Mouse (Mus musculus) heart, embryonic 11.5 days (tissue): Measurements from ENCODE around the gene Slc12a4. TPM values are rescaled to one million over a fixed set of nuclear protein-coding genes. Genes with fewer than 3 reads are reported as not detected.

Source experiments
- ATAC-seq: fragments of 200-750 bp; cut with Nextera tagmentation; replicated peaks from 2 replicates; pipeline ENCODE4 v1.8.0; 2017; ENCODE audit warnings: moderate library complexity; ENCODE audit not compliant: insufficient number of reproducible peaks, low FRiP score, low TSS enrichment
- H3K27ac ChIP-seq: fragments of 300-500 bp; sonication (generic); 2 replicates; pipeline ENCODE4 v1.5.1; 2014; ENCODE audit warnings: mild to moderate bottlenecking, low read depth, low read length
- H3K27me3 ChIP-seq: fragments of 300-500 bp; sonication (generic); 2 replicates; pipeline ENCODE4 v1.6.1; 2014; ENCODE audit warnings: mild to moderate bottlenecking, low read length, mixed read lengths; ENCODE audit not compliant: control insufficient read depth, insufficient read depth
- H3K36me3 ChIP-seq: fragments of 300-500 bp; sonication (generic); 2 replicates; pipeline ENCODE4 v1.6.1; 2014; ENCODE audit warnings: mild to moderate bottlenecking, low read length, moderate library complexity, mixed read lengths; ENCODE audit not compliant: control insufficient read depth, insufficient read depth
- H3K4me1 ChIP-seq: fragments of 300-500 bp; sonication (generic); 2 replicates; pipeline ENCODE4 v1.6.1; 2014; ENCODE audit warnings: low read length; ENCODE audit not compliant: control insufficient read depth, insufficient read depth
- H3K4me2 ChIP-seq: fragments of 300-500 bp; sonication (generic); 2 replicates; pipeline ENCODE4 v1.6.1; 2014; ENCODE audit warnings: mild to moderate bottlenecking, moderate library complexity
- H3K4me3 ChIP-seq: fragments of 300-500 bp; sonication (generic); 2 replicates; pipeline ENCODE4 v1.5.1; 2014; ENCODE audit warnings: low read depth, low read length
- H3K9ac ChIP-seq: fragments of 300-500 bp; sonication (generic); 2 replicates; pipeline ENCODE4 v1.6.1; 2014; ENCODE audit warnings: mild to moderate bottlenecking, low read depth, low read length, moderate library complexity
- H3K9me3 ChIP-seq: fragments of 300-500 bp; sonication (generic); replicated peaks from 2 replicates; pipeline ENCODE4 v1.6.1; 2016; ENCODE audit warnings: low read length; ENCODE audit not compliant: control insufficient read depth
- WGBS: fragments of 180-500 bp; shearing (Covaris S2); extraction: QIAGEN DNeasy Blood & Tissue Kit; methylation state at CpG from one replicate; pipeline ENCODE4 v1.1.7; 2014; ENCODE audit not compliant: insufficient replicate concordance; 5-methylcytosine and 5-hydroxymethylcytosine counted together
- polyA plus RNA-seq: library from polyadenylated mRNA; unstranded; fragments of >200 nt; fragmentation: Nextera tagmentation; extraction: Ambion mirVana; gene quantifications from 2 replicates; pipeline ENCODE4 v1.2.1, GENCODE M21; 2014

The Slc12a4 gene
- polyA plus RNA-seq, 1 experiment from 2014 or later, result 28.6 TPM

- Histone ChIP-seq H3K27ac (peak overlapping the region; percentile 91), H3K9ac (peak overlapping the region; percentile 88), H3K9me3 (no peaks in the 10 kb centered on the region), H3K4me1 (peaks cover 37% of the 10 kb centered on the region), H3K27me3 (no peaks in the 10 kb centered on the region), H3K36me3 (no peaks in the 10 kb centered on the region), H3K4me2 (peak overlapping the region; percentile 89), H3K4me3 (peak overlapping the region; percentile 84)
- peak; percentile 50 for ATAC-seq
- 1% methylated on average over 34 of the region's 40 CpGs for WGBS
Measured at GRCm38 (mm10) chr8:105965266-105965904, 512 bp downstream of the Slc12a4 start.

- Histone ChIP-seq H3K9me3 (no peaks in the 10 kb centered on the region), H3K4me3 (peak overlapping the region; percentile 84), H3K9ac (peak overlapping the region; percentile 88), H3K27ac (peak overlapping the region; percentile 91; the same call in 1 of the 2 replicates), H3K27me3 (no peaks in the 10 kb centered on the region), H3K4me2 (peak overlapping the region; percentile 89), H3K36me3 (peaks cover 3% of the 10 kb centered on the region; the same call in 1 of the 2 replicates), H3K4me1 (peaks cover 37% of the 10 kb centered on the region)
- ATAC-seq, result no peak
- 46% methylated on average over 12 of the region's 12 CpGs for WGBS
Measured at GRCm38 (mm10) chr8:105964506-105965265, 1.2 kb downstream of the Slc12a4 start.

- Histone ChIP-seq H3K36me3 (peaks cover 6% of the 10 kb centered on the region; the same call in 1 of the 2 replicates), H3K27ac (no peak overlapping the region), H3K4me3 (no peak overlapping the region), H3K27me3 (no peaks in the 10 kb centered on the region), H3K9ac (no peak overlapping the region), H3K4me1 (peaks cover 32% of the 10 kb centered on the region), H3K4me2 (no peak overlapping the region), H3K9me3 (no peaks in the 10 kb centered on the region)
- 65% methylated on average over 10 of the region's 10 CpGs for WGBS
- no peak for ATAC-seq
Measured at GRCm38 (mm10) chr8:105961536-105961935, 4.4 kb downstream of the Slc12a4 start.

- no peaks in the 10 kb centered on the region for H3K27me3 ChIP-seq
- no peak overlapping the region for H3K4me2 ChIP-seq
- H3K4me3 ChIP-seq, result no peak overlapping the region
- no peaks in the 10 kb centered on the region for H3K9me3 ChIP-seq
- no peak overlapping the region for H3K9ac ChIP-seq
- WGBS, result 73% methylated on average over 14 of the region's 14 CpGs
- no peak for ATAC-seq
- peaks cover 6% of the 10 kb centered on the region; the same call in 1 of the 2 replicates for H3K36me3 ChIP-seq
- H3K27ac ChIP-seq, result no peak overlapping the region
- peaks cover 31% of the 10 kb centered on the region for H3K4me1 ChIP-seq
Measured at GRCm38 (mm10) chr8:105961101-105961500, 4.8 kb downstream of the Slc12a4 start.

DNA sequence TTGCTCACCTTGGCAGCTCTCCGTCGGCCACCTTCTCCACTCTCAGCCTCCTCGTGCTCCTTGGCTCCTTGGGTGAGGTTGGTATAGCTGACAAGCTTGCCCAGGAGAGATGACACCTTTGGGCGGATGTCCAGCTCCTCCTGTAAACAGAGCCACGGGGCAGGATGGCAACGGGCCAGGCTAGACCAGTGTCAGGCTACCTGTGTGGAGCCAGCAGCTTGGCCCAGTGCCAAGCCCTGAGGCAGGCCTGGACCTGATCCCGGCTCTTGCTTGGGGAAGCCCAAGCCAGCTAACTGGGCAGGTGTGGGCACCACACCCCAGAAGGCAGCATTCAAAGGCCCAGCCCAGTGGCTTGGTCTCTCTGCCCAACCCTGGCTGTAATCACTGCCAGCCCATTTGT is 6.5 kb downstream of the Slc12a4 start:
- ATAC-seq, result no peak
- H3K27me3 ChIP-seq, result no peaks in the 10 kb centered on the region
- H3K4me1 ChIP-seq, result peaks cover 21% of the 10 kb centered on the region
- peaks cover 6% of the 10 kb centered on the region; the same call in 1 of the 2 replicates for H3K36me3 ChIP-seq
- H3K4me3 ChIP-seq, result no peak overlapping the region
- 84% methylated on average over 7 of the region's 7 CpGs for WGBS
- no peak overlapping the region; the same call in 1 of the 2 replicates for H3K9ac ChIP-seq
- H3K9me3 ChIP-seq, result no peaks in the 10 kb centered on the region
- no peak overlapping the region for H3K4me2 ChIP-seq
- H3K27ac ChIP-seq, result no peak overlapping the region

GRCm38 (mm10) chr8:105957813-105958212 is 8.1 kb downstream of the Slc12a4 start:
- WGBS, result 44% methylated on average over 4 of the region's 4 CpGs
- Histone ChIP-seq H3K4me2 (no peak overlapping the region), H3K36me3 (peaks cover 6% of the 10 kb centered on the region), H3K9ac (no peak overlapping the region), H3K9me3 (no peaks in the 10 kb centered on the region), H3K27me3 (no peaks in the 10 kb centered on the region), H3K4me3 (no peak overlapping the region), H3K27ac (no peak overlapping the region), H3K4me1 (peaks cover 13% of the 10 kb centered on the region)
- no peak for ATAC-seq

GRCm38 (mm10) chr8:105956556-105956955 is 9.3 kb downstream of the Slc12a4 start:
- no peak for ATAC-seq
- 63% methylated on average over 4 of the region's 4 CpGs for WGBS
- Histone ChIP-seq H3K4me1 (peaks cover 8% of the 10 kb centered on the region), H3K9me3 (no peaks in the 10 kb centered on the region), H3K27ac (peak overlapping the region; percentile 24; the same call in 1 of the 2 replicates), H3K27me3 (no peaks in the 10 kb centered on the region), H3K4me3 (no peak overlapping the region), H3K9ac (no peak overlapping the region), H3K36me3 (peaks cover 10% of the 10 kb centered on the region), H3K4me2 (no peak overlapping the region)

DNA sequence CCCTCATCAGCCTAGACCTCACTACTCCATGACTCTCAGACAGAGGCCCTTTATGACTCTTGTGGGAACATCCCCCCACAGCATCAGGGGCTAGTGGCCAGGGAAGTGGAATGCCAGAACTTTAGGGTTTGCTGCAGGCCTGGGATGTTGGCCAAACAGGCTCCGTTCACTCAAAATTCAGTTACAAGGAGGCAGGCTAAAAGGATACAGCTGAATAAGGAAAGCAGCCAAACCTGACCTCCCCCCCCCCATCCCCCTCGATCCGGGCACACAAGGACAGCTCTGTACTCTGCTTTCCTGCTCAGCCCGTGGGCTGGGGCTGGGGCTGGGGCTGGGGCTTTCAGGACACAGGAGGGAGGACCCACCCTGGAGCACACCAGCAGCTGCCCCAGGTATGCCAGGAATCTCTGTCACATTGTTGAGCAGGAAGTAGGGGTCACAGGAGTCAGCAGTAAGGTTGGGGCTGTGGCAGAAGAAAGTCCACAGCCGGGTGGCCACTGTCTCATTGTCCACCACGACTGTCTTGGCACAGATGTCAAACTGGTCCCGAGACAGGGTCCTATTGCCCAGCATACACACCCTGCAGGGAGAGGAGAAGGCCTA is 14.7 kb downstream of the Slc12a4 start:
- Histone ChIP-seq H3K4me1 (peaks cover 20% of the 10 kb centered on the region), H3K4me2 (no peak overlapping the region), H3K36me3 (peaks cover 44% of the 10 kb centered on the region), H3K27me3 (no peaks in the 10 kb centered on the region), H3K9ac (peak overlapping the region; percentile 52; the same call in 1 of the 2 replicates), H3K4me3 (no peak overlapping the region), H3K27ac (no peak overlapping the region), H3K9me3 (no peaks in the 10 kb centered on the region)
- no peak for ATAC-seq
- WGBS, result 25% methylated on average over 7 of the region's 7 CpGs
